Mouse (Mus musculus) myocyte (in vitro differentiated cells): ENCODE results near the gene Hist1h2bg.
"Not testable (repeated sequence)": the region's sequence is repeated elsewhere in the genome, so short reads cannot be mapped to it uniquely, and the experiment has no call there.

Experiments
- CEBPB ChIP-seq: IDR thresholded peaks from 2 replicates; pipeline ENCODE4 v1.6.1; 2011; ENCODE audit warnings: mild to moderate bottlenecking, moderate library complexity; ENCODE audit not compliant: poor library complexity, insufficient read depth, severe bottlenecking
- E2F4 ChIP-seq: IDR thresholded peaks from one replicate; pipeline ENCODE4 v1.6.1; 2011; ENCODE audit warnings: mild to moderate bottlenecking, control low read depth, moderate library complexity; ENCODE audit not compliant: insufficient read depth
- MAX ChIP-seq: IDR thresholded peaks from one replicate; pipeline ENCODE4 v1.6.1; 2011; ENCODE audit warnings: low read depth, mild to moderate bottlenecking, control low read depth
- MYOD1 ChIP-seq, 3 experiments: IDR thresholded peaks; one replicate each; pipeline ENCODE4 v1.6.1; 2011; ENCODE audit warnings: control low read depth in 2 of 3, low read depth in 2 of 3, mild to moderate bottlenecking in 2 of 3, moderate library complexity in 1 of 3; ENCODE audit not compliant: insufficient read length in 2 of 3, control insufficient read depth in 1 of 3
- MYOG ChIP-seq, 3 experiments: IDR thresholded peaks; one replicate each; pipeline ENCODE4 v1.6.1; 2011; ENCODE audit warnings: control low read depth in 2 of 3, low read depth in 2 of 3, mild to moderate bottlenecking in 2 of 3; ENCODE audit not compliant: insufficient read length in 2 of 3, control insufficient read depth in 1 of 3, insufficient read depth in 1 of 3
- POLR2A ChIP-seq: IDR thresholded peaks from one replicate; pipeline ENCODE4 v1.6.1; 2011; ENCODE audit warnings: low read depth, mild to moderate bottlenecking, control low read depth, moderate library complexity; ENCODE audit not compliant: insufficient read length
- POLR2AphosphoS2 ChIP-seq: IDR thresholded peaks from one replicate; pipeline ENCODE4 v1.6.1; 2011; ENCODE audit warnings: low read depth, control low read depth; ENCODE audit not compliant: insufficient read length
- REST ChIP-seq: IDR thresholded peaks from one replicate; pipeline ENCODE4 v1.6.1; 2011; ENCODE audit warnings: mild to moderate bottlenecking, control low read depth, moderate library complexity; ENCODE audit not compliant: insufficient read depth, insufficient read length
- SRF ChIP-seq: IDR thresholded peaks from one replicate; pipeline ENCODE4 v1.6.1; 2011; ENCODE audit warnings: low read depth; ENCODE audit not compliant: control insufficient read depth, insufficient read length
- TCF12 ChIP-seq: IDR thresholded peaks from one replicate; pipeline ENCODE4 v1.6.1; 2011; ENCODE audit warnings: mild to moderate bottlenecking, control low read depth; ENCODE audit not compliant: poor library complexity, insufficient read depth, severe bottlenecking
- TCF3 ChIP-seq: IDR thresholded peaks from one replicate; pipeline ENCODE4 v1.6.1; 2011; ENCODE audit warnings: low read depth, control low read depth; ENCODE audit not compliant: insufficient read length
- USF1 ChIP-seq: IDR thresholded peaks from one replicate; pipeline ENCODE4 v1.6.1; 2011; ENCODE audit warnings: low read depth, mild to moderate bottlenecking, control low read depth, moderate library complexity

DNA sequence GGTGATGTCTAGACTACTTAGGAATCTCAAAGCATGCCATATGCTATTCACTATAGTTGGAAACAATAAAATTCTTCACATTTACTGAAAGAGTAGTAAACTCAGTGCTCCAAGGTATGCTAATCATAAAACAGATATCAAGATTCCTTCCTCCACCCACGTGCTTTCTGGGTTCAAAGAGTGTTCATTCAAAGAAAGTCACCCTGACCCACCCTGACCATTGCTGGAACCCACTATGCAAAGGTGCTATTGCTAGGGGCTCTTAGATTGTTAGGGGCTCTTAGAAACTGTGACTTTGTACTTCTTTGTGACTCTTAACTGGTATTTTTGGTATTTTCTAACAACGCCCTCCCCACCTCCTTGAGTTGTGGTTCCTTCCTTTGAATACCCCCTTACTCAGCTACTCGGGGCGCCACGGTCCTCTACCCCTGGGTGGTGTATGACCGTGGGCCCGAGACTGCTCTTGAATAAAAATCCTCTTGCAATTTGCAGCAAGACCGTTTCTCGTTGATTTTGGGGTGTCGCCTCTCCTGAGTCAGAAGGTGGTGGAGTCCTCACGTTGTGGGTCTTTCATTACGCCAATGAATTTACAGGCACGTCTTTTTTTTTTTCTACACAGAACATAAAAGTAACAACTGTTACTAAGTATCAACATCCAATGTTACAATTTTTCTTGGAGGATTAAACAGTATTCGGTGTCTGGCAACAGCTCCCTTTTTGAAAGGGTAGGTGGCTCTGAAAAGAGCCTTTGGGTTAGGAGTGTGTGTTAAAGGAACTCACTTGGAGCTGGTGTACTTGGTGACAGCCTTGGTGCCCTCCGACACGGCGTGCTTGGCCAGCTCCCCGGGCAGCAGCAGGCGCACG is 2.1 kb downstream of the Hist1h2bg start:
- not testable (repeated sequence) for TF ChIP-seq E2F4; POLR2A; MAX; USF1; MYOD1 (IDR thresholded peaks at IDR 0.05; ENCODE audit: control insufficient read depth in 1 of 3, insufficient read length in 2 of 3, low read depth in 2 of 3); MYOG (IDR thresholded peaks at IDR 0.05; ENCODE audit: control insufficient read depth in 1 of 3, insufficient read depth in 1 of 3, insufficient read length in 2 of 3, low read depth in 2 of 3); TCF12; CEBPB; TCF3; POLR2AphosphoS2; SRF; REST
